Mouse (Mus musculus): ENCODE data around the gene Olfr1393.

- no peak for TF ChIP-seq CTCF (IDR thresholded peaks at IDR 0.05; ENCODE audit: low read depth, low read length)
- no peak for TF ChIP-seq POLR2A (IDR thresholded peaks at IDR 0.05; ENCODE audit: insufficient read depth, low read length)
- no peak for TF ChIP-seq EP300 (IDR thresholded peaks at IDR 0.05; ENCODE audit: insufficient read depth, low read depth, low read length)
These were observed 17.3 kb upstream of the Olfr1393 start for GRCm38 (mm10) chr11:49260598-49261312.
